Comparison of ENCODE assay signal across 15 mouse cellular contexts in the genomic region with DNA sequence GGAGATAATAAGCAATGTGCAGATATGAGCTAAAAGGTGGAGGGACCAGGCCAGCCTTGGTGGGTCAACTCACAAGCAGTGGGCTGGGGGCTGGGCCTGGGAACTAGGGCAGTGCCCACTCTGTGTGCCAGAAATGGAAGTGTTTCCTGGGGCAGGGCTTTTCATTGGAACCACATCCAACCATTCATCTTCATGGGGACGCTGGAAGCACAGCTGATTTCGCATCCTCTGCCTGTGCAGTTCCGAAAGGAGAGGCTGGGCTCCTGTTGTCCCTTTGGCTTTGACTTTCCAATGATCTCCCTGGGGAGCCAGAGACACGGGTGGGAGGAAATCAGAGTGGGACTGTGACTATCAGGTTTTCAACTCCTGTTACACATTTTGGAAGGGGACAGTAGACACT. TPM values are rescaled to one million over a fixed set of nuclear protein-coding genes. Genes with fewer than 3 reads are reported as not detected.
A peak's percentile ranks its signal among the peaks of the same experiment; 100 is the strongest.
DNase-seq lines count a peak whose midpoint lies in the region; ATAC-seq and TF ChIP-seq lines count a peak whose summit lies in the region.
"Had no signal": no experiment of that assay in that cellular context is flagged by ENCODE, and none has a peak within 500 bp of the region (broad histone marks: within the 10 kb centered on the region; RNA-seq: fewer than 3 reads in every experiment).

No protein-coding gene starts in this region.

- DNase-seq in forebrain, embryonic 11.5 days (ENCODE audit: low spot score): no peak
- DNase-seq in midbrain, embryonic 10.5 days (ENCODE audit: low spot score): no peak
- peak; percentile 30 for DNase-seq in hindbrain, postnatal 0 days (ENCODE audit: low spot score)
- no peak for DNase-seq in thymus, postnatal 10 days (ENCODE audit: low spot score in 2 of 2)
- DNase-seq: adrenal gland, postnatal 14 days; cerebellum, adult 9-10 months had no signal

- no peak for ATAC-seq in forebrain, embryonic 12.5 days (ENCODE audit: low FRiP score)
- no peak for ATAC-seq in forebrain, embryonic 11.5 days (replicated peaks; ENCODE audit: low FRiP score)
- no peak for ATAC-seq in midbrain, embryonic 13.5 days
- no peak for ATAC-seq in hindbrain, postnatal 0 days
- no peak for ATAC-seq in neural tube, embryonic 14.5 days (ENCODE audit: low read depth)
- ATAC-seq in erythroblast, adult 5-6 weeks (replicated peaks; ENCODE audit: low FRiP score, poor library complexity, severe bottlenecking): no peak
- ATAC-seq: liver, embryonic 12.5 days had no signal

- H3K9ac ChIP-seq in forebrain, embryonic 12.5 days: no peak overlapping the region
- no peak overlapping the region for H3K9ac ChIP-seq in forebrain, embryonic 11.5 days (ENCODE audit: low read length)
- H3K9ac ChIP-seq in midbrain, embryonic 13.5 days (replicated peaks): no peak overlapping the region
- H3K9ac ChIP-seq in hindbrain, postnatal 0 days (replicated peaks; ENCODE audit: low read length): 0 out of 2 replicates have a peak overlapping the region, but pooled peaks have one; percentile 68
- 0 out of 2 replicates have a peak overlapping the region, but pooled peaks have one; percentile 7 for H3K9ac ChIP-seq in neural tube, embryonic 14.5 days (replicated peaks; ENCODE audit: low read depth, low read length)
- H3K9ac ChIP-seq: heart, embryonic 15.5 days; liver, embryonic 12.5 days; lung, embryonic 15.5 days had no signal

- no peak overlapping the region for H3K27ac ChIP-seq in forebrain, embryonic 12.5 days
- H3K27ac ChIP-seq in forebrain, embryonic 11.5 days (ENCODE audit: low read depth, low read length): no peak overlapping the region
- no peak overlapping the region for H3K27ac ChIP-seq in midbrain, embryonic 13.5 days
- H3K27ac ChIP-seq in midbrain, embryonic 10.5 days (replicated peaks): no peak overlapping the region
- no peak overlapping the region for H3K27ac ChIP-seq in hindbrain, postnatal 0 days
- H3K27ac ChIP-seq in neural tube, embryonic 14.5 days (ENCODE audit: low read depth, low read length): no peak overlapping the region
- H3K27ac ChIP-seq: heart, embryonic 15.5 days; liver, embryonic 12.5 days; lung, embryonic 15.5 days had no signal

- 42% methylated on average over 4 of the region's 4 CpGs for WGBS in forebrain, embryonic 12.5 days
- WGBS in forebrain, embryonic 11.5 days: 55% methylated on average over 4 of the region's 4 CpGs
- 40% methylated on average over 4 of the region's 4 CpGs for WGBS in midbrain, embryonic 13.5 days
- 54% methylated on average over 4 of the region's 4 CpGs for WGBS in midbrain, embryonic 10.5 days
- WGBS in hindbrain, postnatal 0 days: 37% methylated on average over 4 of the region's 4 CpGs
- 39% methylated on average over 4 of the region's 4 CpGs for WGBS in neural tube, embryonic 14.5 days

- H3K9me3 ChIP-seq in forebrain, embryonic 12.5 days: no peaks in the 10 kb centered on the region
- no peaks in the 10 kb centered on the region for H3K9me3 ChIP-seq in forebrain, embryonic 11.5 days (ENCODE audit: control insufficient read depth, low read length)
- H3K9me3 ChIP-seq in midbrain, embryonic 13.5 days: no peaks in the 10 kb centered on the region
- H3K9me3 ChIP-seq in midbrain, embryonic 10.5 days (replicated peaks): no peaks in the 10 kb centered on the region
- H3K9me3 ChIP-seq in hindbrain, postnatal 0 days (ENCODE audit: low read length): no peaks in the 10 kb centered on the region
- no peaks in the 10 kb centered on the region for H3K9me3 ChIP-seq in neural tube, embryonic 14.5 days (ENCODE audit: control insufficient read depth, low read length)
- H3K9me3 ChIP-seq: heart, embryonic 15.5 days; liver, embryonic 12.5 days; lung, embryonic 15.5 days had no signal

- no peaks in the 10 kb centered on the region for H3K36me3 ChIP-seq in forebrain, embryonic 12.5 days (replicated peaks)
- no peaks in the 10 kb centered on the region for H3K36me3 ChIP-seq in forebrain, embryonic 11.5 days (ENCODE audit: control insufficient read depth, insufficient read depth, low read length)
- H3K36me3 ChIP-seq in midbrain, embryonic 13.5 days: no peaks in the 10 kb centered on the region
- no peaks in the 10 kb centered on the region for H3K36me3 ChIP-seq in midbrain, embryonic 10.5 days
- no peaks in the 10 kb centered on the region for H3K36me3 ChIP-seq in hindbrain, postnatal 0 days (ENCODE audit: insufficient read depth, low read length)
- no peaks in the 10 kb centered on the region for H3K36me3 ChIP-seq in neural tube, embryonic 14.5 days (ENCODE audit: control insufficient read depth, insufficient read depth, low read length)
- H3K36me3 ChIP-seq: heart, embryonic 15.5 days; liver, embryonic 12.5 days; lung, embryonic 15.5 days had no signal

- H3K4me1 ChIP-seq in forebrain, embryonic 12.5 days: peaks cover 19% of the 10 kb centered on the region
- peaks cover 4% of the 10 kb centered on the region; the same call in 1 of the 2 replicates for H3K4me1 ChIP-seq in forebrain, embryonic 11.5 days (replicated peaks; ENCODE audit: control insufficient read depth, insufficient read depth, low read length)
- peaks cover 41% of the 10 kb centered on the region for H3K4me1 ChIP-seq in midbrain, embryonic 13.5 days (replicated peaks)
- H3K4me1 ChIP-seq in midbrain, embryonic 10.5 days: peaks cover 26% of the 10 kb centered on the region
- no peaks in the 10 kb centered on the region for H3K4me1 ChIP-seq in hindbrain, postnatal 0 days (ENCODE audit: insufficient read depth, low read length)
- peaks cover 8% of the 10 kb centered on the region for H3K4me1 ChIP-seq in neural tube, embryonic 14.5 days (ENCODE audit: control insufficient read depth, insufficient read depth, low read length)
- H3K4me1 ChIP-seq: liver, embryonic 12.5 days had no signal

- H3K4me3 ChIP-seq in forebrain, embryonic 12.5 days (replicated peaks): no peak overlapping the region; the same call in 1 of the 2 replicates
- H3K4me3 ChIP-seq in forebrain, embryonic 11.5 days (ENCODE audit: low read depth, low read length): no peak overlapping the region
- H3K4me3 ChIP-seq in midbrain, embryonic 13.5 days (replicated peaks): peak overlapping the region; percentile 72
- H3K4me3 ChIP-seq in midbrain, embryonic 10.5 days: no peak overlapping the region
- H3K4me3 ChIP-seq in hindbrain, postnatal 0 days (ENCODE audit: low read length): peak overlapping the region; percentile 67
- H3K4me3 ChIP-seq in neural tube, embryonic 14.5 days (ENCODE audit: low read depth, low read length): peak overlapping the region; percentile 66
- H3K4me3 ChIP-seq: liver, embryonic 12.5 days; megakaryocyte, embryonic 14.5 days had no signal

- H3K27me3 ChIP-seq in forebrain, embryonic 12.5 days: peaks cover 67% of the 10 kb centered on the region
- peaks cover 41% of the 10 kb centered on the region for H3K27me3 ChIP-seq in forebrain, embryonic 11.5 days (ENCODE audit: control insufficient read depth, insufficient read depth, low read length)
- H3K27me3 ChIP-seq in midbrain, embryonic 13.5 days: peaks cover 57% of the 10 kb centered on the region
- peaks cover 76% of the 10 kb centered on the region for H3K27me3 ChIP-seq in midbrain, embryonic 10.5 days (ENCODE audit: low read depth, poor library complexity, severe bottlenecking)
- peaks cover 16% of the 10 kb centered on the region for H3K27me3 ChIP-seq in hindbrain, postnatal 0 days (ENCODE audit: insufficient read depth, low read length)
- H3K27me3 ChIP-seq in neural tube, embryonic 14.5 days (ENCODE audit: control insufficient read depth, insufficient read depth, low read length): peaks cover 7% of the 10 kb centered on the region; the same call in 1 of the 2 replicates

- no peak for TF ChIP-seq CTCF in hindbrain, postnatal 0 days (IDR thresholded peaks at IDR 0.05; ENCODE audit: low read depth)

- H3K4me2 ChIP-seq in forebrain, embryonic 12.5 days: 0 out of 2 replicates have a peak overlapping the region, but pooled peaks have one; percentile 2
- no peak overlapping the region for H3K4me2 ChIP-seq in forebrain, embryonic 11.5 days (ENCODE audit: low read depth, low read length, severe bottlenecking)
- peak overlapping the region; percentile 92 for H3K4me2 ChIP-seq in midbrain, embryonic 13.5 days (replicated peaks)
- peak overlapping the region; percentile 86 for H3K4me2 ChIP-seq in hindbrain, postnatal 0 days (ENCODE audit: low read depth, low read length)
- peak overlapping the region; percentile 80 for H3K4me2 ChIP-seq in neural tube, embryonic 14.5 days (ENCODE audit: low read depth, low read length)
- H3K4me2 ChIP-seq: liver, embryonic 12.5 days had no signal

RNA-seq across cellular contexts. Expression of gene Shisa6, which starts 1.5 kb away (rescaled TPM):
- polyA plus RNA-seq in forebrain, embryonic 12.5 days (2016; fragmentation: Nextera tagmentation; extraction: Ambion mirVana): 0.66 and 0.92 TPM in 2 replicates
- polyA plus RNA-seq in forebrain, embryonic 11.5 days (2014; fragmentation: Nextera tagmentation; extraction: Ambion mirVana): 0.40 and 0.56 TPM in 2 replicates
- 0.93 and 2.8 TPM in 2 replicates for polyA plus RNA-seq in midbrain, embryonic 13.5 days (2015; fragmentation: Nextera tagmentation; extraction: Ambion mirVana)
- polyA plus RNA-seq in midbrain, embryonic 10.5 days (2016; fragmentation: Nextera tagmentation; extraction: Ambion mirVana): 0.15 and 0.41 TPM in 2 replicates
- 12.6 and 17.8 TPM in 2 replicates for total RNA-seq in hindbrain, postnatal 0 days (2014; rRNA removed)
- 3.7 and 4.4 TPM in 2 replicates for polyA plus RNA-seq in hindbrain, postnatal 0 days (2015; fragmentation: Nextera tagmentation; extraction: Ambion mirVana)
- polyA plus RNA-seq in neural tube, embryonic 14.5 days (2014; fragmentation: Nextera tagmentation; extraction: Ambion mirVana): 11.6 and 12.4 TPM in 2 replicates
- total RNA-seq in erythroblast, adult 5-6 weeks (2015; ENCODE audit: low replicate concordance): not detected in 2 replicates
- not detected in 2 replicates for total RNA-seq in erythroblast, adult 5-6 weeks (2017; ENCODE audit: low replicate concordance)
- total RNA-seq: CH12.LX had no signal

Comparison
In these comparisons a context has a peak if more than half of its experiments do, and no peak if none do; other contexts are left out.
1. H3K4me3 ChIP-seq: peak in midbrain, embryonic 13.5 days (single experiment), hindbrain, postnatal 0 days (single experiment) and neural tube, embryonic 14.5 days (single experiment); none in forebrain, embryonic 12.5 days (single experiment), forebrain, embryonic 11.5 days (single experiment) and midbrain, embryonic 10.5 days (single experiment).
2. H3K9ac ChIP-seq: peak in hindbrain, postnatal 0 days (single experiment) and neural tube, embryonic 14.5 days (single experiment); none in forebrain, embryonic 12.5 days (single experiment), forebrain, embryonic 11.5 days (single experiment) and midbrain, embryonic 13.5 days (single experiment).